Mouse (Mus musculus): ENCODE measurements at regions not wholly inside any gene's neighbourhood (a gene's known extent, or its start where the extent isn't known, plus 50 kb on each side); places are given as distances from the start of the nearest gene placed in this dataset.

DNA sequence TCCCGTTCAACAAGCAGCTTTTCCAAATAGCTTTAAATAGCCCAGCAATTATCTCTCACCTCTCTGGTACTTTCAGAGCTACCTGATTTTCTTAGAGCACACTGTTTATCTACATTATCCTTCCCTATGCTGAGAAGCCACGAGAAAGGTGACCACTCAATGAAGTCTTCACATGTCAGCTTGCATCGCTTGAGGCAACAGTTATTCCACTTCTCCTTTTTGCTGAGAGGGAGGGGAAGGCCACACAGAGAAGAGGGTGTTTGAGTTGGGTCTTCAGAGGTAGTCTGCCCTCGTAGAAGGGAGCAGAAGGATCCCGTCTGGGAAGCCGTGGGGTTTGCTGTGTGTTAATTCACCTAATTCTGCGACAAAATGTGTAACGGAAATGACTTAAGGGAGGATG lies 106.3 kb upstream of the Arid2 start:
- no peak for DNase-seq (ENCODE audit: inconsistent age in 2 of 2, low spot score in 1 of 2)

DNA sequence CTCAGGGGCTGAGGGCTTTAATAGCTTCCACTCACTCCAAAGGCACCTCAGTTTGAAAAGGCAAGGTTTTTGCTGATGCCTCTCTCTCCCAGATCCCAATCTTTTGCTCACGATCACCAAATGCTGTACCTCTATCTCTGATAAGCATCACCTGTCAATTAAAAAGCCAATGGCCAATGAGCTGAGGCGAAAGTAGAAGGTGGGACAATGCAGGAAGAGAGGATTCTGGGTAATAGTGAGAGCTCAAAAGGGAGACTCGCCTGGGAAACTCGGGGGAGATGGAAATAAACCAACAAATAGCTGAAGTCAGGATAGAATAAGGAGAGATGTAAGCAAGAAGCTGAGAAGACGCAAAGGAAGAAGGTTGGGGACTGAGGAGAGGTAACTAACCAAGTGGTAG lies 105.0 kb upstream of the Arid2 start:
- no peak for DNase-seq (ENCODE audit: inconsistent age in 2 of 2, low spot score in 1 of 2)

DNA sequence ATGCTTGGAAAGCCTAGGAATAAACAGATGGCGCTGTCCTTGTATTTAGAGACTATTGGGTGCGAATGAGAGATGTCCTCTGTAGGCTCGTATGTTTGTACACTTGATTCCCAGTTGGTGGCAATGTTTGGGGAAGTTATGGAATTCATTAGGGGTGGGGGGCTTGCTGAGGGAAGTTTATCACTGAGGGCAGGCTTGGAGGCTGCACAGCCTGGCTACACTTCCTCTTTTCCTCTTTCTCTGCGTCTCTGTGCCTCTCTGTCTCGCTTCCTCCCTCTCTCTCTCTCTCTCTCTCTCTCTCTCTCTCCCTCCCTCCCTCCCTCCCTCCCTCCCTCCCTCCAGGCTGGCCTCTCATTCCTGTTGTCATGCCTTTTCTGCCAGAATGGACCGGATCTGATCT lies 104.2 kb upstream of the Arid2 start:
- no peak for DNase-seq (ENCODE audit: inconsistent age in 2 of 2, low spot score in 1 of 2)

DNA sequence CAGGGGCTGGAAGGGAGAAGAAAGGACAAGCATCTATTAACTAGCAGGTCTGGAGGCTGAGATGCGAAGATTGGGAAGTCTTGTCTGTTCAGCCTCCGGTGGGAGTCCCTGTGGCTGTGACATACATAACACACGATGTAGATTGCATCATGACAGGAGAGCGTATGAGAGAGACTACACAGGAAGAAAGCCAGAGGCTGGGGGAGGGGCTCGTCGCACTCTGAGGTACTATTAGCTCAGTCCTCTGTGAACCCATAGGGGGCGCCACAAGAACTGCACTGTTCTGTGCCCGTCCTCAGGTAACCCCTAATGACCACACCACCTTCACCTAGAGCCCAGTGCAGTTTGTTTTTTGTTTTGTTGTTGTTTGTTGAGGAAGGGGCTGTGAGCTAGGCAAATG lies 102.7 kb upstream of the Arid2 start:
- no peak for DNase-seq (ENCODE audit: inconsistent age in 2 of 2, low spot score in 1 of 2)

GRCm38 (mm10) chr15:96185429-96185828 lies 101.9 kb upstream of the Arid2 start:
- DNase-seq (ENCODE audit: inconsistent age in 2 of 2, low spot score in 1 of 2) = no peak

DNA sequence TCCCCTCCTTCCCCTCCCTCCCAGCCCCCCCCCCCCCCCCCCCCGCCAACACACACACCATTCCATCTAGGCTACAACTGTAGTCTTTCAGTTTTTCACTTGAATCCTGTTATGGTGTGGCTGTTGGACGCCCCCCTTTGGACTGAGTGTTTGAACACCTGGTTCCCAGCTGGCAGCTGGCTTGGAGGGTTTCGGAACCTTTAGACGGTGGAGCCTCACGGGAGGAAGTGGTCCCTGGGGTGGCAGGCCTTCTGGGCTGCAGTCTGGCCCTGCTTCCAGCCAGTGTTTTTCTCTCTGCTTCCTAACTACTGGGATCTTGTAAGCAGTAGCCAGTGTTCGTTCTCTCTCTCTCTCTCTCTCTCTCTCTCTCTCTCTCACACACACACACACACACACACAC lies 101.4 kb upstream of the Arid2 start:
- no peak for DNase-seq (ENCODE audit: inconsistent age in 2 of 2, low spot score in 1 of 2)

GRCm38 (mm10) chr15:96189551-96189950 lies 97.8 kb upstream of the Arid2 start:
- no peak for DNase-seq (ENCODE audit: inconsistent age in 2 of 2, low spot score in 1 of 2)

- DNase-seq (ENCODE audit: inconsistent age in 2 of 2, low spot score in 1 of 2) = no peak
These were observed 89.9 kb upstream of the Arid2 start for GRCm38 (mm10) chr15:96197413-96197812.

- DNase-seq (ENCODE audit: inconsistent age in 2 of 2, low spot score in 1 of 2) = no peak
These were observed 89.4 kb upstream of the Arid2 start for GRCm38 (mm10) chr15:96197932-96198331.

DNA sequence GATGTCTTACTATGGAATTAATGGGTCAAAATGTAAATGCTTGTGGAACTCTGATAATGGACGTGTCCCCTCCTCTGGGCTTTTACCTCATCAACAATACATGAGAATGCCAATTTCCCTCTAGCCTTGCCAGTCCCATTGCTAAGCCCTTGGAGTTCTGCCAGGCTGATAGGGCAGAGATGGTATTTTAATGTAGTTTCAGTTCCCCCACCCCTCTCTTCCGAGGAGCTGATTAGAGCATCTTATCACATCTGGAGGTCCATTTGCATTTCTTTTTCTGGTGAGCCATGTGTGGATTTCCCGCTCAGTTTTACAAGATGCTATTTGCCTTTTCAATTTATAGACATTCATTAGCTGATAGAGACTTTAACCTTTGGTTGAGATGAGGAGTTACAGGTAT lies 86.0 kb upstream of the Arid2 start:
- no peak for DNase-seq (ENCODE audit: inconsistent age in 2 of 2, low spot score in 1 of 2)

DNA sequence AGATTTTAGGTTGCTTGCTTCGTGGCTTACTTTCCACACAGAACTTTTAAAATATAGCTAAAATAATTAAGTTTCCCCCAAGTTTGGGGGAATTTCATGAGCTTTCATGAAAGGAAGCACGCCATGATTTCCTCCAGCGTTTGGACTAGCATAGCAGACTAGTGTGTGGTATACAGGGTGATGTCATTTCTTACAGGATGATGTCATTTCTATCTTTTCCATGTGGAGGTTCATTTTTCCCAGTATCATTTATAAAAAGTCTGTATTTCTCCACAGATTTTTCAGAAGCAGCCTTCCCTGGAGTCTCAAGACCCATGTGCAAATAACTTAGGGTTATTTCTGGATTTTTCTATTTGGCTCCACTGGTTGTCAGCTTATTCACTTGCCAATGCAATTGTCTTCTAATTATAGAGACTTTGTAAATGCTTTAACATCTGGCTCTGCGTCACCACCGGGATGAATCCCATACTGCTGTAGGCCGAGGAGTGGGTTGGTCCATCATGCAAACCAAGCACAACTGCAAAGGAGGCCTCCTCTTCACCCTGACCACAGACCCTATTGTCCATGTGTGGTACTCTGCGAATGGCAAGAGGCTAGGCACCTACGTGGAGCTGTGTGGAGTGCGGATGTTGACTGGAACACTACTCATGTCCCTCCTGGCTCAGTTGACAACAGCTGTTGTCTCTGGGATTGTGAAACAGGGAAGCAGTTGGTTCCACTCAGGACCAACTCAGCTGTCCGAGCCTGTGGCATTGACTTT lies 85.4 kb upstream of the Arid2 start:
- DNase-seq (ENCODE audit: inconsistent age in 2 of 2, low spot score in 1 of 2) = no peak

DNA sequence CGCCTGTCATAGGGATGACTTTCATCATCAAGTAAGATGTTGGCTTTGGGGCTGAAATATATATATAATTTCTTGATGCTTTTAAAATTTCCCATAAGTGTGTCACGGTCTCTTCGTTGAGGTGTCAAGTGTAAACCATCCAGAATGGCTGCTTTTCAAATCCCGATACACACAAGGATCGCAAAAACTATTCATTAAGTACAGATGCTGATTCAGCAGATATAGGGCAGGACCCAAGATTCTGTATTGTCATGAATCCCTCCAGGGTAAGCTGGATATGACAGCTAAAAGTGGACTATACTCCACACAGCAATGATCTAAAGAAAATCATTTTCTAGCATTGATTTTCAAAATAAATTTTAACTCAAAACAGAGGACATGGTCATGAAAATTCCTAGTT lies 83.1 kb upstream of the Arid2 start:
- DNase-seq (ENCODE audit: inconsistent age in 2 of 2, low spot score in 1 of 2) = no peak

GRCm38 (mm10) chr15:96204623-96205022 lies 82.7 kb upstream of the Arid2 start:
- no peak for DNase-seq (ENCODE audit: inconsistent age in 2 of 2, low spot score in 1 of 2)

DNA sequence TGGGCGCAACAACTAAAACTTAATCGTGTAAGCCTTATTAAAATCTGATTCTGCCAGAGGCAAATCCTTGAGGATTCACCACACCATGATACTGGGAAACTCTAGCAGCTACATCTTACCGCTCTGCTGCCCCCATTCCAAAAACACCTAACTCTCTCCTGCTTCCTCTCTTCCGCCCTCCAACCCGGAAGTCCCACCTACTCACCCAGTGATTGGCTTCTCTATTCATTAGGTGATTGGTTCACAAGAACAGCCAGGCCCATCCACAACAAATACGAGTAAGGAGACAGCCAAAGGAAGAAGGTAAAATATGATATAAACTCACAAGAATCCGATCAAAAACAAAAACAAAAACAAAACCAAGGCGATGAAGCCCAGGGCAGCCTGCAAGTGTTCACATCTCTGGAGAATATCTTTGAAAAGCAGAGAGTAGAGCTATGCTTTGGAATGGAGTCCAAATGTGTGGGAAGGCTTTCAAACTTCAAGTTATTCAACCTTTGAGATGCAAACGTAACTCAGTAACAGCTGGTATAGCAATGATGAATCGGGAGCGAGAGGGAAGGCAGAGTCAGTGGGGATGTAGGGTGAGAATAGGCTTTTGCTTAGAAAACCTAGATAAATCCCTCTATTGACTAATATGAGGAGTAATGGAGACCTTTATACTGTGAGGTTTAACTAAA lies 76.5 kb upstream of the Arid2 start:
- DNase-seq (ENCODE audit: inconsistent age in 2 of 2, low spot score in 1 of 2) = no peak

GRCm38 (mm10) chr15:96213541-96214312 lies 73.6 kb upstream of the Arid2 start:
- DNase-seq (ENCODE audit: inconsistent age in 2 of 2, low spot score in 1 of 2) = no peak

DNA sequence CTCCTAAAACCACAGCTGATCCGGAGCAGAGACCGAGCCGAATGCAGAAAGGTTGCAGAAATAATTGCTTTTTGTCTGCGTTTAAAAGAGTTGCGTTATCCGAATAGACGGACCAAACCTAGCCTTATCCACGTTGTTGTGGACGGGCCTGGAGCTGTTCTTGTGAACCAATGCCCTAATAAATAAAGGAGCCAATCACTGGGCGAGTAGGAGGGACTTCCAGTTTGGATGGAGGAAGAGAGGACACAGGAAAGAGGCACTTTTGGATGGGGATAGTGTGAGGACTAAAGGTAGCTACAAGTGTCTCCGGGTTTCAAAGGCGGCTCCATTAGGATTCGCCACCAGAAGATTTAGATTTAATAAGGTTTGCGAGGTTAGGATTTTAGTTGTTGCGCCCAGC lies 69.4 kb upstream of the Arid2 start:
- no peak for DNase-seq (ENCODE audit: inconsistent age in 2 of 2, low spot score in 1 of 2)

DNA sequence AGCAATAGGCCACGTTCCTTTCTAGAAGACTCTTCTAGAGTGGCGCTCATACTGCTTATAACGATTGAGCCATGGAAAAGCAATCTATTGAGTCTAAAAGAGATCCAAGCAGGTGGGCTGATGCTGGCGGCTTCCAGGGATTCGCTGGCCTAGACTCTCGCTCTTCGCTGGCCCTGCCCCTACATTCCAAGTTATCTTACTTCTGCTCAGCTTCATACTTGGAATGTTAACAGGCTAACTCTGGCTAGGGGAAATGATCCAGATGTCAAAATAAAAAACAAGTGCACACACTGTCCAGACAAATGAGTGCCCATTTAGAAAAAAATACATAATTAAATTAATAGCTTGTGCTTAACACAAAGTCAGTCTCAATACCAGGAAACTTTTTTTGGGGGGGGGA lies 67.6 kb upstream of the Arid2 start:
- DNase-seq (ENCODE audit: inconsistent age in 2 of 2, low spot score in 1 of 2) = no peak

GRCm38 (mm10) chr15:96231969-96232368 lies 55.3 kb upstream of the Arid2 start:
- no peak for DNase-seq (ENCODE audit: inconsistent age in 2 of 2, low spot score in 1 of 2)

DNA sequence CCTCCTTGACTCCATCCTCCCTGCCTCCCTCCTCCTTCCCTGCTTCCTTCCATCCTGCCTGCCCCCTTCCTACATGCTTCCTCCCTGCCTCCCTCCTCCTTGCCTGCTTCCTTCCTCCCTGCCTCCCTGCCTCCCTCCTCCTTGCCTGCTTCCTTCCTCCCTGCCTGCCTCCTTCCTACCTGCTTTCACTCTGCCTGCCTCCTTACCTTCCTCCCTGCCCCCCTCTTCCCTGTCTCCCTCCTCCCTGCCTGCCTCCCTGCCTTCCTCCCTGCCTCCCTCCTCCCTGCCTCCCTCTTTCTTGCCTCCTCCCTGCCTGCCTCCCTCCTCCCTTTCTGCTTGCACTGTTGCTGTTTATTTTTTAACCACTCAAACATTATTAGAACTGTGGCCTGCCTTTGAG lies 54.2 kb upstream of the Arid2 start:
- no peak for DNase-seq (ENCODE audit: inconsistent age in 2 of 2, low spot score in 1 of 2)

GRCm38 (mm10) chr15:96234783-96235182 lies 52.5 kb upstream of the Arid2 start:
- no peak for DNase-seq (ENCODE audit: inconsistent age in 2 of 2, low spot score in 1 of 2)
